In the genomic region with DNA sequence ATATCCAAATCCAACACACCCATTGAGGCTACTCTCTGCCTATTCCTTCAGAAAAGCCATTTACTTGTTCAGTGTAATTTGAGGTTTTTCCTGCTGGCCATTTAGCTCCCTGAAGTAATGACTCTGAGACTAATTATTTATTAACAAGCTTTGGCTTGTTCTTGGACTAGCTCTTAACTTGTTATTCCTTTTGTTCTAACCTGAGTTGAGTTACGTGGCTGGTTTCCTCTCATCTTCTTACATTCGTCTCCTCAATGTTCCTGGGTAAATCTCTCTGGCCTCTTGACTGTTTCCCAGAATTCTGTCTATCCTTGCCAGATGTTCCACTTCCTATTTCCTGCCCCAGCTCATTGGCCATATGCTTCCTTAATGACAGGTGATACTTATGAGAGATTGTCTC, we compare ENCODE assay signal across 16 mouse cellular contexts.
"Had no signal": no experiment of that assay in that cellular context is flagged by ENCODE, and none has a peak within 500 bp of the region (broad histone marks: within the 10 kb centered on the region; RNA-seq: fewer than 3 reads in every experiment).

No protein-coding gene starts in this region.

- H3K4me1 ChIP-seq: stomach, embryonic 15.5 days had no signal

- DNase-seq: retina, postnatal 1 day; right cerebral cortex, adult 18-20 months; right cerebral cortex, postnatal 14 days; right cerebral cortex, postnatal 25 days; right cerebral cortex, postnatal 4 days; spleen, adult 18-20 months; thymus, adult 18-20 months; thymus, adult 2 months; thymus, postnatal 14 days; thymus, postnatal 25 days; thymus, postnatal 36 days; thymus, postnatal 4 days had no signal

- H3K36me3 ChIP-seq: neural tube, embryonic 13.5 days; neural tube, embryonic 15.5 days; stomach, embryonic 15.5 days had no signal

- H3K27me3 ChIP-seq: neural tube, embryonic 13.5 days; neural tube, embryonic 15.5 days; stomach, embryonic 15.5 days had no signal

- H3K4me3 ChIP-seq: neural tube, embryonic 13.5 days; neural tube, embryonic 15.5 days; stomach, embryonic 15.5 days had no signal

- H3K27ac ChIP-seq: neural tube, embryonic 13.5 days; neural tube, embryonic 15.5 days; stomach, embryonic 15.5 days; stomach, postnatal 0 days had no signal
